Mouse (Mus musculus) heart, postnatal 0 days (tissue): Measurements from ENCODE around the gene Avil. TPM values are rescaled to one million over a fixed set of nuclear protein-coding genes. Genes with fewer than 3 reads are reported as not detected.

Experiments
- ATAC-seq: fragments of 200-750 bp; cut with Nextera tagmentation; 2 replicates; pipeline ENCODE4 v1.8.0; 2017; ENCODE audit warnings: low read depth, moderate number of reproducible peaks, moderate library complexity; ENCODE audit not compliant: insufficient read depth
- DNase-seq: peaks from one replicate; pipeline ENCODE4 v3.0.0-alpha.2; 2016; ENCODE audit warnings: low spot score
- H3K27ac ChIP-seq: fragments of 300-500 bp; sonication (generic); 2 replicates; pipeline ENCODE4 v1.5.1; 2014; ENCODE audit warnings: low read depth, mild to moderate bottlenecking
- H3K27me3 ChIP-seq: fragments of 300-500 bp; sonication (generic); 2 replicates; pipeline ENCODE4 v1.6.1; 2014; ENCODE audit warnings: low read length, mixed read lengths; ENCODE audit not compliant: control insufficient read depth, insufficient read depth
- H3K36me3 ChIP-seq: fragments of 300-500 bp; sonication (generic); replicated peaks from 2 replicates; pipeline ENCODE4 v1.6.1; 2014; ENCODE audit warnings: low read length, mixed read lengths; ENCODE audit not compliant: control insufficient read depth, insufficient read depth
- H3K4me1 ChIP-seq: fragments of 300-500 bp; sonication (generic); 2 replicates; pipeline ENCODE4 v1.6.1; 2014; ENCODE audit warnings: antibody characterized with exemption; ENCODE audit not compliant: control insufficient read depth, insufficient read depth
- H3K4me2 ChIP-seq: fragments of 300-500 bp; sonication (generic); 2 replicates; pipeline ENCODE4 v1.6.1; 2014; ENCODE audit warnings: low read depth, mild to moderate bottlenecking, low read length, moderate library complexity
- H3K4me3 ChIP-seq: fragments of 300-500 bp; sonication (generic); 2 replicates; pipeline ENCODE4 v1.5.1; 2014; ENCODE audit warnings: low read depth, low read length
- H3K9ac ChIP-seq: fragments of 300-500 bp; sonication (generic); replicated peaks from 2 replicates; pipeline ENCODE4 v1.6.1; 2014; ENCODE audit warnings: low read depth, low read length, mixed read lengths
- H3K9me3 ChIP-seq: fragments of 300-500 bp; sonication (generic); replicated peaks from 2 replicates; pipeline ENCODE4 v1.6.1; 2016; ENCODE audit warnings: low read length; ENCODE audit not compliant: control insufficient read depth
- CTCF ChIP-seq: IDR thresholded peaks from 2 replicates; pipeline ENCODE4 v1.5.1; 2016; ENCODE audit warnings: antibody characterized with exemption, control low read depth, low read depth
- EP300 ChIP-seq: IDR thresholded peaks from 2 replicates; pipeline ENCODE4 v1.6.1; 2016; ENCODE audit warnings: antibody characterized with exemption, low read depth
- WGBS: fragments of 180-500 bp; shearing (Covaris S2); extraction: QIAGEN DNeasy Blood & Tissue Kit; methylation state at CpG from one replicate; pipeline ENCODE4 v1.1.7; 2014; 5-methylcytosine and 5-hydroxymethylcytosine counted together
- polyA plus RNA-seq: library from polyadenylated mRNA; unstranded; fragments of >200 nt; fragmentation: Nextera tagmentation; extraction: Ambion mirVana; gene quantifications from 2 replicates; pipeline ENCODE4 v1.2.1, GENCODE M21; 2015
- total RNA-seq: library from RNA; depleted of rRNA; stranded (reverse); fragments of >200 nt; gene quantifications from 2 replicates; pipeline ENCODE4 v1.2.3, GENCODE M21; 2014; ENCODE audit warnings: low replicate concordance

The Avil gene
- total and polyA plus RNA-seq, 2 experiments from 2014 or later, result 0.04 to 0.07 TPM

GRCm38 (mm10) chr10:127049395-127050118 lies 49.0 kb downstream of the Avil start:
- 5% methylated on average over 29 of the region's 29 CpGs for WGBS
- Histone ChIP-seq H3K4me2 (peak overlapping the region; percentile 33), H3K27me3 (peaks cover 46% of the 10 kb centered on the region), H3K4me3 (peak overlapping the region; percentile 25), H3K27ac (no peak overlapping the region), H3K4me1 (no peaks in the 10 kb centered on the region), H3K36me3 (peaks cover 6% of the 10 kb centered on the region; the same call in 1 of the 2 replicates), H3K9ac (no peak overlapping the region), H3K9me3 (no peaks in the 10 kb centered on the region)
- no peak for DNase-seq
- ATAC-seq, result no peak
- TF ChIP-seq CTCF (no peak), EP300 (no peak)

- Histone ChIP-seq H3K27me3 (peaks cover 46% of the 10 kb centered on the region), H3K27ac (no peak overlapping the region), H3K4me2 (no peak overlapping the region), H3K4me1 (no peaks in the 10 kb centered on the region), H3K9me3 (no peaks in the 10 kb centered on the region), H3K36me3 (peaks cover under 1% of the 10 kb centered on the region; the same call in 1 of the 2 replicates), H3K4me3 (peak overlapping the region; percentile 25; the same call in 1 of the 2 replicates), H3K9ac (no peak overlapping the region)
- ATAC-seq (no peak), DNase-seq (no peak)
- 18% methylated on average over 10 of the region's 10 CpGs for WGBS
- TF ChIP-seq EP300, result no peak
- no peak for TF ChIP-seq CTCF
These were observed 49.6 kb downstream of the Avil start for GRCm38 (mm10) chr10:127050119-127050474.

GRCm38 (mm10) chr10:127054646-127055045 lies 54.1 kb downstream of the Avil start:
- no peaks in the 10 kb centered on the region for H3K9me3 ChIP-seq
- no peaks in the 10 kb centered on the region for H3K36me3 ChIP-seq
- H3K4me3 ChIP-seq, result no peak overlapping the region
- H3K4me2 ChIP-seq, result no peak overlapping the region
- TF ChIP-seq EP300 (no peak), CTCF (peak; percentile 6; the same call in 1 of the 2 replicates)
- no peaks in the 10 kb centered on the region for H3K4me1 ChIP-seq
- DNase-seq (no peak), ATAC-seq (no peak)
- no peak overlapping the region for H3K9ac ChIP-seq
- H3K27me3 ChIP-seq, result peaks cover 32% of the 10 kb centered on the region
- 48% methylated on average over 4 of the region's 4 CpGs for WGBS
- H3K27ac ChIP-seq, result no peak overlapping the region

DNA sequence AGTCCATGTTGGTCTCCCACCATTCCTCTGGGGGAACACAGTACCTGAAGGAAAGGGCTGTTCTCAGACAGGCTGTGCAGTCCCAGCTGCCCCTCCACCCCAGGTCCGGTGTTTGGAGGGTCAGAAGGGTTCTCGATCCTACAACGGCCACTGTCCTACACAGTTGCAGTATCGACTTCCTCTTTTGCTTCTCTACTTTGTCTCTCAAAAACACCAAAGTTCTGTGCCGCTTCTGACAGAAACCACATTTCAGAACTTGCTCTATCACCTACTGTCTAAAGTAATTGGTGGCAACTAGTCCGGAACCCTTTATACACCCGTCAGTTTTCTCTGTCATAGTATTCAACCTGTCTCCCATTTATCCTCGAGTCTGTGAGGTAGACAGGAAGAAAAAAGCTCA lies 54.9 kb downstream of the Avil start:
- Histone ChIP-seq H3K9ac (no peak overlapping the region), H3K4me3 (no peak overlapping the region), H3K4me1 (no peaks in the 10 kb centered on the region), H3K4me2 (no peak overlapping the region), H3K27ac (no peak overlapping the region), H3K36me3 (no peaks in the 10 kb centered on the region), H3K9me3 (no peaks in the 10 kb centered on the region), H3K27me3 (peaks cover 32% of the 10 kb centered on the region)
- no peak for TF ChIP-seq CTCF
- no peak for TF ChIP-seq EP300
- DNase-seq (no peak), ATAC-seq (no peak)
- WGBS, result 75% methylated on average over 8 of the region's 8 CpGs

DNA sequence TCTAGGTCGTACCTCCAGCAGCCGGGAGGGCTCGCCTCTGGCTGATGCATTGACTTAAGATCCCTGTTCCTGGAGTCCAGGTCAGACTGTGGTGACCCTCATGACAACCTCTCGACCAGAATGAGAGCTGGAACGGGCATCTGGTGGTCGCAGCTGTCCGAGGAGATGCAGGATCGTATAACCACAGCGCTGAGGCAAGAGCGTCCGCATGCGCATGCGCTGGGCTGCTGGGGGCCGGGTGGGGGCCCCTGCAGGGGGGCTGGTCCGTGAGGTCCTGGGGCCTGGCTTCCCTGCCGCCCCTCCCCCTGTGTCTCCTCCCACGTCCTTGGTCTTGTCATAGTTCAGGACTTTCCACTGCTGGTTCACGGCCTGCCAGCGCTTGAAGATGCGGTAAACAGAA lies 56.0 kb downstream of the Avil start:
- Histone ChIP-seq H3K9ac (no peak overlapping the region), H3K27me3 (peaks cover 24% of the 10 kb centered on the region), H3K9me3 (no peaks in the 10 kb centered on the region), H3K4me3 (no peak overlapping the region), H3K36me3 (no peaks in the 10 kb centered on the region), H3K4me2 (no peak overlapping the region), H3K27ac (no peak overlapping the region), H3K4me1 (no peaks in the 10 kb centered on the region)
- no peak for ATAC-seq
- WGBS, result 80% methylated on average over 20 of the region's 20 CpGs
- TF ChIP-seq EP300 (no peak), CTCF (no peak)
- no peak for DNase-seq

GRCm38 (mm10) chr10:127058161-127058560 lies 57.7 kb downstream of the Avil start:
- no peak for DNase-seq
- peak overlapping the region; percentile 8; the same call in 1 of the 2 replicates for H3K4me2 ChIP-seq
- H3K27ac ChIP-seq, result no peak overlapping the region
- no peak for TF ChIP-seq EP300
- peak; percentile 84 for TF ChIP-seq CTCF
- no peak for ATAC-seq
- H3K9me3 ChIP-seq, result no peaks in the 10 kb centered on the region
- H3K4me3 ChIP-seq, result no peak overlapping the region
- no peaks in the 10 kb centered on the region for H3K36me3 ChIP-seq
- no peaks in the 10 kb centered on the region for H3K4me1 ChIP-seq
- WGBS, result 2% methylated on average over 9 of the region's 9 CpGs
- H3K9ac ChIP-seq, result no peak overlapping the region
- peaks cover 17% of the 10 kb centered on the region for H3K27me3 ChIP-seq
